Mouse (Mus musculus) embryonic facial prominence, embryonic 11.5 days (tissue): ENCODE measurements at regions not wholly inside any gene's neighbourhood (a gene's known extent, or its start where the extent isn't known, plus 50 kb on each side); places are given as distances from the start of the nearest gene placed in this dataset.

Source experiments
- ATAC-seq: fragments of 200-750 bp; cut with Nextera tagmentation; replicated peaks from 2 replicates; pipeline ENCODE4 v1.8.0; 2017; ENCODE audit warnings: low read depth; ENCODE audit not compliant: insufficient number of reproducible peaks, low FRiP score, low TSS enrichment
- DNase-seq: peaks from one replicate; pipeline ENCODE4 v3.0.0-alpha.2; 2015; ENCODE audit warnings: low spot score
- H3K27ac ChIP-seq: fragments of 300-500 bp; sonication (generic); replicated peaks from 2 replicates; pipeline ENCODE4 v1.5.1; 2014; ENCODE audit warnings: mild to moderate bottlenecking, low read depth, low read length, control low read depth
- H3K27me3 ChIP-seq: fragments of 300-500 bp; sonication (generic); 2 replicates; pipeline ENCODE4 v1.6.1; 2014; ENCODE audit warnings: mild to moderate bottlenecking, low read length, moderate library complexity, mixed read lengths; ENCODE audit not compliant: control insufficient read depth, insufficient read depth
- H3K36me3 ChIP-seq: fragments of 300-500 bp; sonication (generic); replicated peaks from 2 replicates; pipeline ENCODE4 v1.6.1; 2014; ENCODE audit warnings: low read depth, mild to moderate bottlenecking, low read length, moderate library complexity, mixed read lengths; ENCODE audit not compliant: control insufficient read depth, insufficient read depth
- H3K4me1 ChIP-seq: fragments of 300-500 bp; sonication (generic); 2 replicates; pipeline ENCODE4 v1.6.1; 2014; ENCODE audit warnings: low read length, mixed read lengths; ENCODE audit not compliant: control insufficient read depth, insufficient read depth
- H3K4me2 ChIP-seq: fragments of 300-500 bp; sonication (generic); 2 replicates; pipeline ENCODE4 v1.6.1; 2014; ENCODE audit warnings: low read depth, mild to moderate bottlenecking, control low read depth, low read length, moderate library complexity
- H3K4me3 ChIP-seq: fragments of 300-500 bp; sonication (generic); 2 replicates; pipeline ENCODE4 v1.5.1; 2014; ENCODE audit warnings: low read depth, low read length, control low read depth
- H3K9ac ChIP-seq: fragments of 300-500 bp; sonication (generic); replicated peaks from 2 replicates; pipeline ENCODE4 v1.6.1; 2014; ENCODE audit warnings: mild to moderate bottlenecking, control low read depth, low read length
- H3K9me3 ChIP-seq: fragments of 300-500 bp; sonication (generic); replicated peaks from 2 replicates; pipeline ENCODE4 v1.6.1; 2016; ENCODE audit warnings: mild to moderate bottlenecking, low read length, inconsistent platforms, mixed read lengths; ENCODE audit not compliant: control insufficient read depth
- WGBS: fragments of 180-500 bp; shearing (Covaris S2); extraction: QIAGEN DNeasy Blood & Tissue Kit; methylation state at CpG from one replicate; pipeline ENCODE4 v1.1.7; 2014; 5-methylcytosine and 5-hydroxymethylcytosine counted together

- Histone ChIP-seq H3K4me2 (no peak overlapping the region), H3K4me3 (no peak overlapping the region), H3K9ac (no peak overlapping the region), H3K36me3 (no peaks in the 10 kb centered on the region), H3K4me1 (no peaks in the 10 kb centered on the region), H3K9me3 (no peaks in the 10 kb centered on the region), H3K27me3 (no peaks in the 10 kb centered on the region), H3K27ac (no peak overlapping the region)
- 59% methylated on average over 1 of the region's 1 CpGs for WGBS
- ATAC-seq: no peak
- DNase-seq: no peak
Measured at GRCm38 (mm10) chr3:99560917-99561316, 320.7 kb downstream of the Tbx15 start.

DNA sequence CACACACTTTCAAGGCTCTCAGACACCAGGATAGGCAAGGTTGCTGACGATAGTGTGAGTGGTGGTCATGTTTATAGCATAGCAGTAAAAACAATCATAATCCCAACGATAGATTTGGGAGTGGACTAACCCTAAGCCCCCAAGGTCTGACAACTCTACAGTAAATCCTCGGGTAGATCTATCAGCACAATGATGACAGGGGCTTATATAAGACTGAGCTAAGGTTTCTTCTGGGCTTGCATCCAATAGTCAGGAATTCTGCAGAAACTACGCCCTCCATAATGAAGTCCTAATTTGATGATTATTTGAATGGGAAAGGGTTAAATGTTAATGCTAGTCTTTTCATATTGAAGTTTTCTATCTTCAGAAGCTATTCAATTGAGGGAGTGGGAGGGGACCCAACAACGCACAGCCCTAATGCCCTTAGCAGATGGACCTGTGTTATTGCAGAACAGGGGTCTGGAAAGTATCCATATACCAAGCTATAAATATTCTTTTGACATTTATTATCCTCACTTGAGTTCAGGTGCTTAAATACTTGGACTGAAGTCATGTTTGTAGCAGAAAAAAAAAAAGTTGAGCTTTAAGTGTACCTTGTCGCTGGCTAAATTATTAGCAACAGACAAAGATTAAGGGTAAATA, 311.8 kb upstream of the Spag17 start:
- H3K4me1 ChIP-seq: no peaks in the 10 kb centered on the region
- no peak overlapping the region for H3K27ac ChIP-seq
- ATAC-seq (no peak), DNase-seq (no peak)
- H3K4me3 ChIP-seq: no peak overlapping the region
- WGBS: 79% methylated on average over 6 of the region's 6 CpGs
- no peaks in the 10 kb centered on the region for H3K9me3 ChIP-seq
- H3K4me2 ChIP-seq: no peak overlapping the region
- no peak overlapping the region for H3K9ac ChIP-seq
- H3K36me3 ChIP-seq: no peaks in the 10 kb centered on the region
- no peaks in the 10 kb centered on the region for H3K27me3 ChIP-seq

- Histone ChIP-seq H3K4me1 (no peaks in the 10 kb centered on the region), H3K9ac (no peak overlapping the region), H3K36me3 (no peaks in the 10 kb centered on the region), H3K4me2 (no peak overlapping the region), H3K4me3 (no peak overlapping the region), H3K27ac (no peak overlapping the region), H3K9me3 (no peaks in the 10 kb centered on the region), H3K27me3 (no peaks in the 10 kb centered on the region)
- DNase-seq (no peak), ATAC-seq (no peak)
- WGBS: 90% methylated on average over 3 of the region's 3 CpGs
Measured at GRCm38 (mm10) chr3:99573977-99574373, 311.2 kb upstream of the Spag17 start.

- Histone ChIP-seq H3K4me2 (no peak overlapping the region), H3K9me3 (no peaks in the 10 kb centered on the region), H3K36me3 (no peaks in the 10 kb centered on the region), H3K4me3 (no peak overlapping the region), H3K9ac (no peak overlapping the region), H3K27me3 (no peaks in the 10 kb centered on the region), H3K27ac (no peak overlapping the region), H3K4me1 (no peaks in the 10 kb centered on the region)
- DNase-seq (peak; percentile 68), ATAC-seq (0 out of 2 replicates have a peak, but pooled peaks have one; percentile 34)
- WGBS: 20% methylated on average over 3 of the region's 3 CpGs
Measured at GRCm38 (mm10) chr3:99602679-99603078, 282.5 kb upstream of the Spag17 start.

- peak; percentile 34 for DNase-seq
- WGBS: 80% methylated on average over 4 of the region's 4 CpGs
Measured at GRCm38 (mm10) chr3:99632309-99632708, 252.9 kb upstream of the Spag17 start.

GRCm38 (mm10) chr3:99641343-99642106, 243.7 kb upstream of the Spag17 start:
- WGBS: 52% methylated on average over 8 of the region's 8 CpGs
- Histone ChIP-seq H3K27me3 (no peaks in the 10 kb centered on the region), H3K9me3 (no peaks in the 10 kb centered on the region), H3K36me3 (no peaks in the 10 kb centered on the region), H3K9ac (no peak overlapping the region), H3K4me2 (no peak overlapping the region), H3K27ac (no peak overlapping the region), H3K4me1 (no peaks in the 10 kb centered on the region), H3K4me3 (no peak overlapping the region)
- DNase-seq: peak; percentile 21
- no peak for ATAC-seq

More at GRCm38 (mm10) chr3:99632309-99632708, 252.9 kb upstream of the Spag17 start:
- H3K4me1 ChIP-seq: no peaks in the 10 kb centered on the region
- no peak overlapping the region for H3K4me2 ChIP-seq
- H3K27me3 ChIP-seq: no peaks in the 10 kb centered on the region
- no peak for ATAC-seq
- H3K4me3 ChIP-seq: no peak overlapping the region
- no peak overlapping the region for H3K9ac ChIP-seq
- H3K36me3 ChIP-seq: no peaks in the 10 kb centered on the region
- no peaks in the 10 kb centered on the region for H3K9me3 ChIP-seq
- no peak overlapping the region for H3K27ac ChIP-seq

DNA sequence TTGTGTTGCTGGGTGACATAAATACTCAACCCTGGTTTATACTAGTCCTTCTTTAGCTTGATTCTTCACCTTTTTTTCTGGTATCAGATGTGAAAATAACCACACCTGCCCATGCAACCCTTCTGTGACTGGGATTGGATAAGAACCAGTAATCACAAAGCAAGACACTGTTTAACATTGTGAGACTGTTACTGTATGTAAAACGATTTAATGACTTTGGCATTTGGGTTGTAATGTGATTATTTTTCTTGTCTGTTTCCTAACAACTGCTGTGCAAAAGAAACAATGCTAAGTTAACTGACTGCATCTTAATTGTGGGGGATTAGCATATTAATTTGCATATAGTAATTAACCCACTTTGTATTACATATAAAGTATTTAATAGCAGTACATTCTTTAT, 240.3 kb upstream of the Spag17 start:
- Histone ChIP-seq H3K4me1 (no peaks in the 10 kb centered on the region), H3K4me2 (no peak overlapping the region), H3K27me3 (no peaks in the 10 kb centered on the region), H3K27ac (no peak overlapping the region), H3K9ac (no peak overlapping the region), H3K36me3 (no peaks in the 10 kb centered on the region), H3K9me3 (no peaks in the 10 kb centered on the region), H3K4me3 (no peak overlapping the region)
- 74% methylated on average over 1 of the region's 1 CpGs for WGBS
- DNase-seq (no peak), ATAC-seq (no peak)

DNA sequence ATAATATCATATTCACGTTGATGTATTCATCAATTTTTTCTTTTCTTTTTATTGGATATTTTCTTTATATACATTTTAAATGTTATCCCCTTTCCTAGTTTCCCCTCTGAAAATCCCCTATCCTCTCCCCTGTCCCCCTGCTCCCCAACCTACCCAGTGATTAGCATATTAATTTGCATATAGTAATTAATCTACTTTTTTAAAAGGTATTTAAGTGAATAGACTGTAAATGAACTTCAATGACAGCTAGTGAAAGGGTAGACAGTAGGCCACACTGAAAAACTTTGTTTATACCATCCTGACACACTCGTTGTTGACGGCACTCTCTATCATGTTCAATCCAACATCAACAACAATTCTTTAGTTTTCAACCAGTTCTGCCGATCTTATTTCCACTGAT, 239.9 kb upstream of the Spag17 start:
- H3K4me2 ChIP-seq: no peak overlapping the region
- no peak for ATAC-seq
- H3K9me3 ChIP-seq: no peaks in the 10 kb centered on the region
- 93% methylated on average over 4 of the region's 4 CpGs for WGBS
- no peak overlapping the region for H3K27ac ChIP-seq
- DNase-seq: no peak
- H3K9ac ChIP-seq: no peak overlapping the region
- H3K27me3 ChIP-seq: no peaks in the 10 kb centered on the region
- H3K4me1 ChIP-seq: no peaks in the 10 kb centered on the region
- H3K36me3 ChIP-seq: no peaks in the 10 kb centered on the region
- no peak overlapping the region for H3K4me3 ChIP-seq
